Mouse (Mus musculus) regulatory T cell (primary cell): ENCODE data around the gene Rsg1.

Experiments used
- in situ Hi-C: fragments of 300-600 bp; cut with MboI, MseI; formaldehyde crosslinking; loops from one replicate; pipeline ENCODE4 v1.15.1; 2025; ENCODE audit warnings: high pct_unique_total_duplicates

Rsg1 gene

GRCm38 (mm10) chr4:141274485-141275341 is 61.0 kb downstream of the Rsg1 start:
- in situ Hi-C loops: loop anchor here (5.0 kb wide), 1 partner anchor 88 kb away; no protein-coding TSS in a partner anchor
